Mouse (Mus musculus) bone marrow, adult 2 months (tissue): ENCODE data around the gene Actr5. TPM values are rescaled to one million over a fixed set of nuclear protein-coding genes. Genes with fewer than 3 reads are reported as not detected.

Experiments used
- H3K27ac ChIP-seq: fragments of 200-500 bp; 2 replicates; pipeline ENCODE4 v1.5.1; 2012; ENCODE audit warnings: low read depth, mild to moderate bottlenecking, control low read depth, inconsistent platforms, low read length; ENCODE audit not compliant: control insufficient read depth, poor library complexity, insufficient read depth
- H3K4me1 ChIP-seq: fragments of 200-500 bp; 2 replicates; pipeline ENCODE4 v1.6.1; 2011; ENCODE audit warnings: low read length; ENCODE audit not compliant: control insufficient read depth, insufficient read depth
- H3K4me3 ChIP-seq: fragments of 200-500 bp; replicated peaks from 2 replicates; pipeline ENCODE3; 2011; ENCODE audit warnings: mild to moderate bottlenecking, low read depth, low read length, control low read depth; ENCODE audit not compliant: control insufficient read depth
- CTCF ChIP-seq: fragments of 200-500 bp; IDR thresholded peaks from 2 replicates; pipeline ENCODE4 v1.5.1; 2011; ENCODE audit warnings: low read length, control low read depth; ENCODE audit not compliant: control insufficient read depth, insufficient read depth
- POLR2A ChIP-seq: fragments of 200-500 bp; IDR thresholded peaks from 2 replicates; pipeline ENCODE4 v1.6.1; 2011; ENCODE audit warnings: low read depth, mild to moderate bottlenecking, control low read depth, low read length, borderline replicate concordance; ENCODE audit not compliant: control insufficient read depth
- WGBS: fragments of 180-500 bp; shearing (Covaris S2); methylation state at CpG from one replicate; pipeline ENCODE4 v1.1.7; 2018; 5-methylcytosine and 5-hydroxymethylcytosine counted together
- polyA plus RNA-seq: library from polyadenylated mRNA; stranded (reverse); fragments of >200 nt; gene quantifications from 2 replicates; pipeline ENCODE4 v1.2.4, GENCODE M21; 2011; ENCODE audit warnings: low replicate concordance; ENCODE audit not compliant: missing spikeins, insufficient read depth, insufficient read length

Actr5 gene
- polyA plus RNA-seq, 1 experiment: 10.9 TPM

DNA sequence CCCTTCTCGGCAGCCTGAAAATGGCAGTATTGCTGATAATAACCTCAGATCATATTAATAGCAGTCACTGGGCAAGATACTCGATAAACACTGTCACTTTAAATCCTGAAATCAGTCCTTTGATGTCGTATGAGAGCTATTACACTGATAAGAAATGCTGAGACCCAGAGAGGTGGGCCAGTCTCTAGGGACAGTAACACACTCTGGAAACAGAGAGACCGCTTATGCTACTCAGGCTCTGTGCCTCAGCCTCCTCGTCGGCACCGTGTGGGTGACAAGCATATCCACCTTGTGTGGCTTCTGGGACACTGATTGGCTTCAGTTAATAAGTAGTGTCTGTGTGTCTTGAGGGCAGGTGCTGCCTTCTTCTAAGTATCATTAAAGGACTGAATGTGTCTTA lies 29.1 kb upstream of the Actr5 start:
- TF ChIP-seq CTCF (no peak), POLR2A (no peak)
- no peak overlapping the region for H3K27ac ChIP-seq
- no peaks in the 10 kb centered on the region; the same call in 1 of the 2 replicates for H3K4me1 ChIP-seq
- no peak overlapping the region for H3K4me3 ChIP-seq
- 51% methylated on average over 7 of the region's 7 CpGs for WGBS

DNA sequence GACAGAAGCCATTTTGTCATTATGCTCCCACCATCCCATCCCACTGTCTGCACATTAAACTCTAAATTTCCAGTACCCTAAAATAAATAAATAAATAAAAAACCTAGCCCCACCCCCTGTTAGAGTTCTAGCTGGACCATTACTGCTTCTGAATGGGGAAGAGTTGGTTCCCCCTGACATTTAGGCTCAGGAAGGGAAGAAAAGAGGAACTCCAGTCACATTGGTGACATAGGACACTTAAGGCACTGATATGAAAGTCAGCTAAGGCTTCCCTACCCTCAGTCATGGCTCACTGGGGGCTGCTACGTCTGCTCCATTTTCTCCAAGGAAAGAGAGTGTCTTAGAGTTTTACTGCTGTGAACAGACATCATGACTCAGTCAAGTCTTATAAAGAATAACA lies 27.9 kb upstream of the Actr5 start:
- Histone ChIP-seq H3K27ac (no peak overlapping the region), H3K4me3 (no peak overlapping the region), H3K4me1 (no peaks in the 10 kb centered on the region; the same call in 1 of the 2 replicates)
- 11% methylated on average over 1 of the region's 1 CpGs for WGBS
- no peak for TF ChIP-seq POLR2A
- no peak for TF ChIP-seq CTCF

DNA sequence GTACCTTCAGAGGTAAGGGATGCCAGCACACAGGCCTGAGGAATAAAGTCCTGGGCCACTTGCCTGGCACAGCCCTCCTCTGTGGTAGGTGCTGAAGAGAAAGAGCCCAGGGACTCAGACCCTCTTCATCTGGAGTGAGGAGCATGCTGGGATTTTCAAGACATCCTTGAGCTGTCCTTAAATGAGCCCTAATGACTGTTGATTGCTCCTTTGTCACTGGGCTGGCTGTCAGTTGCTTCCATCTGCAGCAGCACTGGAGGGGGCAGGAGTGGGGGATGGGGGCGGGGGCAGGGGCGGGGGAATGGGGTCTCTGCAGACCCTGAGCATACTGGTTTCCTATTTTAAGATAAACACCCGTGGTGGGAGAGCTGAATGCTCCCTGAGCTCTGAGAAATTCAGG lies 24.2 kb upstream of the Actr5 start:
- H3K4me3 ChIP-seq: no peak overlapping the region
- no peaks in the 10 kb centered on the region; the same call in 1 of the 2 replicates for H3K4me1 ChIP-seq
- no peak overlapping the region for H3K27ac ChIP-seq
- TF ChIP-seq POLR2A: no peak
- TF ChIP-seq CTCF: no peak
- WGBS: 24% methylated on average over 3 of the region's 3 CpGs

DNA sequence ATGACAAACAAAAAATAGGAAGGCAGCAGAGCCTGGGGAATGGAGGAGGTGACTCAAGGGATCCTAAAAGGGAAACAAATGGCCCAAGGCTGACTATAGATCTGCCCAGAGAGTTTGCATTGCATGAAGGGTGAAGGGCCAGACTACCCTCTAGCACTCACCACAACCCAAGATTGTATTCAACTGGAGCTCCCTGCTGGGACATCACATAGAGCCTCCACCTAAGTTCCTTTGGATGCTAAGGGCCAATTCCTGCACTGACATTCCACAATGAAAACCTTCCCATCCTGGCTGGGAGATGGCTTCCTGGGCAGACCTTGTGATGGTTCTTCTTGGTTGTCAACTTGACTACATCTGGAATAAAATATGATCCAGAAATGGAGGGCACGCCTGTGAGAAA lies 23.4 kb upstream of the Actr5 start:
- no peak for TF ChIP-seq CTCF
- TF ChIP-seq POLR2A: no peak
- Histone ChIP-seq H3K27ac (no peak overlapping the region), H3K4me3 (no peak overlapping the region), H3K4me1 (peaks cover 2% of the 10 kb centered on the region; the same call in 1 of the 2 replicates)
- WGBS: 79% methylated on average over 1 of the region's 1 CpGs

DNA sequence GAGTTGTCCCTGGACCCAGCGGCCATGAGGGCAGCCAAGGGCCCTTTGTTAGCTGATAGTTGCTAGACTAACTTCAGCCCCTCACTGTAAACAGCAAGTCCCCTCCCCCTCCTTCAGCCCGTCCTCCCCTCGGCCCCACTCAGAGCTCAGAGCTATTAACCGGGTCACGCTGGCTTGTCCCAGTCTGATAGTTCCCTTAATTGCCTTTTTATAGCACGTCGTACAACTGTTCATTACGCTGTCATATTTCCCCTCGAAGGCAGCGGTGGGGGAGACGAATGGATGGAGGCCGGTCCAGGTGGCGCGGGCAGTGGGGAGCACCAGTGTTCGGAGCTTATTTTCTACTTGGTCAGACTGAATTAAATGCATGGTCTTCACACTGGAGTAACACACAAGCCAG lies 22.0 kb upstream of the Actr5 start:
- Histone ChIP-seq H3K27ac (no peak overlapping the region), H3K4me1 (peaks cover 2% of the 10 kb centered on the region; the same call in 1 of the 2 replicates), H3K4me3 (no peak overlapping the region)
- no peak for TF ChIP-seq POLR2A
- TF ChIP-seq CTCF: no peak
- WGBS: 31% methylated on average over 15 of the region's 15 CpGs

DNA sequence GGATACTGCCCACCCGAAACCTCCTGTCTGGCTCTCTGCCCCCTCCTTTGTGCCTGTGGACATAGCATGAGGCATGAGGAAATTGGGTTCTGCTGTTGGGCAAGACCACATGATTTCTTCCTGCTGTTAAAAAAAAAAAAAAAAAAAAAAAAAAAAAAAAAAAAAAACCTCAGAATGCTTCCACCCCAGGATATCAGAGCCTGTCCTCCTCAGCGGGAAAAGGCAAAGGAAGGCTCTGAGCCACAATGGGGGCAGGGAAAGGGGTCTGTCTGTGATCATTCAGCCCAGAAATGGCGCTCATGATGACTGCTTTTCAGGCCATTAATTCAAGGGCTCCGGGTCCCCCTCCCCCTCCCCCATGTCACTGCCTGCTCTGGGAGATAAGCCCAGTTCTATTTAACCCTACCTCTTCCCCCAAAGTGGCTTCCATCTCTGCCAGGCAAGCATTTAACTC lies 18.1 kb upstream of the Actr5 start:
- TF ChIP-seq POLR2A (no peak), CTCF (no peak)
- Histone ChIP-seq H3K4me1 (peaks cover 2% of the 10 kb centered on the region; the same call in 1 of the 2 replicates), H3K4me3 (no peak overlapping the region), H3K27ac (no peak overlapping the region)
- WGBS: 3% methylated on average over 4 of the region's 4 CpGs

DNA sequence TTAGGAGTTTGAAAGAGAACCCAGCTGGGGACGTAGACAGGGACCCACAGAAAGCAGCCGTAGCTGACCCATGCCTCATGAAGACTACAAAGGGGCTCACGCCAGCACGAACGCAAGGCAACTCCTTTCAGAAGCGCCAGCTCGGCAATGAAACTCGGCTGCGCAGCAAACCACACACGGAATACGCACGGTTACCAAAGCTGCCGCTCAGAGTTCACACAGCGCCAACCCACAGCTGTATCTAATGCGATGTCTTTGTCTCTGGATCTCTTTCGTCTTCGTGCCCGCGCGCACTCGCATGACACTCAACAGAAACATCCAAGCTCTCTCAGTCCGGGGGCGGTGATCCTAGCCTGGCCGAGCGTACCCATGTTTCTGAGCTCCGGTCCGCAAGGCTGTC lies 15.0 kb upstream of the Actr5 start:
- WGBS: 3% methylated on average over 27 of the region's 27 CpGs
- TF ChIP-seq CTCF (no peak), POLR2A (no peak)
- H3K27ac ChIP-seq: no peak overlapping the region
- H3K4me3 ChIP-seq: no peak overlapping the region
- H3K4me1 ChIP-seq: peaks cover 6% of the 10 kb centered on the region

DNA sequence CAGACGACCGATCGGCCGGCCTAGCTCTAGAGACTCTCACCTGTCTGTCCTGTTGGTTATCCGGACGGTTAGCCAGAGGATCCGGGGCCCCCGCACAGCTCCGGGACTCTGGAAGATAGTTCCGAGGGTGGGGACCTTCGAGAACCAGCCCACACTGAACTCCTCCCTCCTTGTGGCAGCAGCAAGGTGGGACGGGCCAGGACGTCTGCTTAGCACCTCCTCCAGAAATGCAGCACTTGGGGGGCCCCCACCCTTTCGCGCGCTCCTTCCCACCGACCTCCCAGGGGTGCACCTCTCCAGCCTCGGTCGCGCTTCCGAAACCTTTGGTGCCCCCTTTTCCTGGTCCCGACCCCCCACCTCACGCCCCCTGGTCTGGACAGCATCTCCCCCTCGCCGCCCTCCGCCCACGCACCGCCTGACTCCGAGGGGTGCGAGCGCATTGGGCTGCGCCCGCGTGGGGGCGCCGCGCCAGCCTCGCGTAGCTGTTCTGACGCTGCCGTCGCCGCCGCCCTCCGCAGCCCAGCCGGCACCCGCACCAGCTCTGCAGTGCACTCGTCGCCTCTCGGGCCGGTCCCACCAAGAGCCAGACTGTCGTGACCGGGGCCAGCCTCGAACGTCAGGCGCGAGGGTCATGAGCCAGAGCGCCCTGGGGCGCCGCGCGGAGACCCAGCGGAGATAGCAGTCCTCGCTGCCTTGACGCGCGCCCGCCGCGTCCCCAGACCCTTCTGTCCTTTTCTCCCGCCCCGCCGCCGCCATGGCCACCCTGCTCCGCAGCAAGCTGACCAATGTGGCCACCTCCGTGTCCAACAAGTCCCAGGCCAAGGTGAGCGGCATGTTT lies 14.0 kb upstream of the Actr5 start, which contains the start of gene Slc32a1:
Gene Slc32a1, plus strand, starts transcription at position 280 of the 838 bp plus-strand sequence.
- Histone ChIP-seq H3K4me1 (peaks cover 6% of the 10 kb centered on the region), H3K4me3 (no peak within 1 kb of the TSS), H3K27ac (no peak within 1 kb of the TSS)
- TF ChIP-seq POLR2A (no peak), CTCF (no peak)
- WGBS: 3% methylated on average over 77 of the region's 77 CpGs
